Mouse (Mus musculus) C2C12 (cell line): ENCODE data around the gene Atg10.

ENCODE experiments used
- CEBPB ChIP-seq: IDR thresholded peaks from one replicate; pipeline ENCODE4 v1.6.1; 2011; ENCODE audit warnings: low read depth, mild to moderate bottlenecking, control low read depth, moderate library complexity
- CTCF ChIP-seq: IDR thresholded peaks from one replicate; pipeline ENCODE4 v1.5.1; 2011; ENCODE audit not compliant: control insufficient read depth, insufficient read depth, insufficient read length
- FOSL1 ChIP-seq: IDR thresholded peaks from one replicate; pipeline ENCODE4 v1.8.0; 2011; ENCODE audit warnings: mild to moderate bottlenecking, low read length; ENCODE audit not compliant: poor library complexity, insufficient read depth, severe bottlenecking
- MAX ChIP-seq: IDR thresholded peaks from one replicate; pipeline ENCODE4 v1.6.1; 2011; ENCODE audit warnings: mild to moderate bottlenecking, control low read depth
- MYOD1 ChIP-seq: IDR thresholded peaks from one replicate; pipeline ENCODE4 v1.6.1; 2011; ENCODE audit warnings: low read depth; ENCODE audit not compliant: control insufficient read depth, insufficient read length
- MYOG ChIP-seq: IDR thresholded peaks from one replicate; pipeline ENCODE4 v1.6.1; 2011; ENCODE audit not compliant: control insufficient read depth, insufficient read length; ENCODE audit errors: extremely low read depth
- USF1 ChIP-seq: IDR thresholded peaks from one replicate; pipeline ENCODE4 v1.6.1; 2011; ENCODE audit warnings: low read depth, mild to moderate bottlenecking, control low read depth, moderate library complexity

DNA sequence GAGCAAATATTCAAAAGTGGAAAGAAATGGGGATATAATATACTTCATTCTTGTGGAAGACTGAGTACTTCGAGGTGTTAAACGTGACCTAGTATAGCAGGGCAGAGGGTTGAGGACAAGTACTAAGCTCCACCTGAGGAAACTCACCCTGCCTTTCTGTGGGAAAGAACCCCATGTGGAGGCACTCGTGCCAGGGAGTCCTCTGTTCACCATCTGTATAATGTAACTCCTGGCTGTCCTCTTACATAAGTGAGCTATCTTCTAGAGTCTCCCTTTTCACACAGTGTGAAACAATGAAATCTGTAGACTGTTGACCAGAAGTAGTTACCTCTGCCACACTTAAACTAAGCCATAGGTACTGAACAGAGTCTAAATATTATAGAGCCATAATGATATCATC is 63.2 kb downstream of the Atg10 start:
- TF ChIP-seq MYOD1: no peak
- TF ChIP-seq CTCF: no peak
- TF ChIP-seq MYOG: no peak
- no peak for TF ChIP-seq MAX
- no peak for TF ChIP-seq USF1
- no peak for TF ChIP-seq FOSL1
- TF ChIP-seq CEBPB: no peak
